Mouse (Mus musculus) myocyte (in vitro differentiated cells): Measurements from ENCODE around the gene Crybg1. TPM values are rescaled to one million over a fixed set of nuclear protein-coding genes. Genes with fewer than 3 reads are reported as not detected.
A peak's percentile ranks its signal among the peaks of the same experiment; 100 is the strongest.
"Not testable (repeated sequence)": the region's sequence is repeated elsewhere in the genome, so short reads cannot be mapped to it uniquely, and the experiment has no call there.

ENCODE experiments used
- H3K27me3 ChIP-seq: one replicate; pipeline ENCODE4 v1.6.1; 2011; ENCODE audit not compliant: control insufficient read depth, insufficient read depth, insufficient read length
- H3K36me3 ChIP-seq: one replicate; pipeline ENCODE4 v1.6.1; 2011; ENCODE audit not compliant: control insufficient read depth, insufficient read depth
- H3K4me2 ChIP-seq: one replicate; pipeline ENCODE4 v1.6.1; 2011; ENCODE audit warnings: low read depth, control low read depth
- H3K4me3 ChIP-seq: one replicate; pipeline ENCODE4 v1.5.1; 2011; ENCODE audit warnings: mild to moderate bottlenecking, control low read depth, moderate library complexity
- H3K79me2 ChIP-seq: one replicate; pipeline ENCODE4 v1.6.1; 2011; ENCODE audit not compliant: control insufficient read depth, insufficient read depth
- H3ac ChIP-seq: one replicate; pipeline ENCODE4 v1.6.1; 2011; ENCODE audit not compliant: control insufficient read depth, insufficient read length
- CEBPB ChIP-seq: IDR thresholded peaks from 2 replicates; pipeline ENCODE4 v1.6.1; 2011; ENCODE audit warnings: mild to moderate bottlenecking, moderate library complexity; ENCODE audit not compliant: poor library complexity, insufficient read depth, severe bottlenecking
- E2F4 ChIP-seq: IDR thresholded peaks from one replicate; pipeline ENCODE4 v1.6.1; 2011; ENCODE audit warnings: mild to moderate bottlenecking, control low read depth, moderate library complexity; ENCODE audit not compliant: insufficient read depth
- MAX ChIP-seq: IDR thresholded peaks from one replicate; pipeline ENCODE4 v1.6.1; 2011; ENCODE audit warnings: low read depth, mild to moderate bottlenecking, control low read depth
- MYOD1 ChIP-seq, 3 experiments: IDR thresholded peaks; one replicate each; pipeline ENCODE4 v1.6.1; 2011; ENCODE audit warnings: control low read depth in 2 of 3, low read depth in 2 of 3, mild to moderate bottlenecking in 2 of 3, moderate library complexity in 1 of 3; ENCODE audit not compliant: insufficient read length in 2 of 3, control insufficient read depth in 1 of 3
- MYOG ChIP-seq, 3 experiments: IDR thresholded peaks; one replicate each; pipeline ENCODE4 v1.6.1; 2011; ENCODE audit warnings: control low read depth in 2 of 3, low read depth in 2 of 3, mild to moderate bottlenecking in 2 of 3; ENCODE audit not compliant: insufficient read length in 2 of 3, control insufficient read depth in 1 of 3, insufficient read depth in 1 of 3
- POLR2A ChIP-seq: IDR thresholded peaks from one replicate; pipeline ENCODE4 v1.6.1; 2011; ENCODE audit warnings: low read depth, mild to moderate bottlenecking, control low read depth, moderate library complexity; ENCODE audit not compliant: insufficient read length
- POLR2AphosphoS2 ChIP-seq: IDR thresholded peaks from one replicate; pipeline ENCODE4 v1.6.1; 2011; ENCODE audit warnings: low read depth, control low read depth; ENCODE audit not compliant: insufficient read length
- REST ChIP-seq: IDR thresholded peaks from one replicate; pipeline ENCODE4 v1.6.1; 2011; ENCODE audit warnings: mild to moderate bottlenecking, control low read depth, moderate library complexity; ENCODE audit not compliant: insufficient read depth, insufficient read length
- SRF ChIP-seq: IDR thresholded peaks from one replicate; pipeline ENCODE4 v1.6.1; 2011; ENCODE audit warnings: low read depth; ENCODE audit not compliant: control insufficient read depth, insufficient read length
- TCF12 ChIP-seq: IDR thresholded peaks from one replicate; pipeline ENCODE4 v1.6.1; 2011; ENCODE audit warnings: mild to moderate bottlenecking, control low read depth; ENCODE audit not compliant: poor library complexity, insufficient read depth, severe bottlenecking
- TCF3 ChIP-seq: IDR thresholded peaks from one replicate; pipeline ENCODE4 v1.6.1; 2011; ENCODE audit warnings: low read depth, control low read depth; ENCODE audit not compliant: insufficient read length
- USF1 ChIP-seq: IDR thresholded peaks from one replicate; pipeline ENCODE4 v1.6.1; 2011; ENCODE audit warnings: low read depth, mild to moderate bottlenecking, control low read depth, moderate library complexity
- polyA plus RNA-seq: library from polyadenylated mRNA; unstranded; fragments of >200 nt; fragmentation: generic; extraction: Trizol; gene quantifications from one replicate; pipeline ENCODE4 v1.2.1, GENCODE M21; 2012; ENCODE audit warnings: missing spikeins

Crybg1 gene
- polyA plus RNA-seq, 1 experiment: 3.7 TPM

GRCm38 (mm10) chr10:43943736-43944135, 204.9 kb downstream of the Crybg1 start:
- Histone ChIP-seq H3K79me2 (no peaks in the 10 kb centered on the region), H3K27me3 (no peaks in the 10 kb centered on the region), H3K4me3 (no peak overlapping the region), H3K4me2 (peak overlapping the region; percentile 0), H3ac (no peak overlapping the region), H3K36me3 (peaks cover 9% of the 10 kb centered on the region)
- TF ChIP-seq MYOG (IDR thresholded peaks at IDR 0.05; ENCODE audit: control insufficient read depth in 1 of 3, insufficient read depth in 1 of 3, insufficient read length in 2 of 3, low read depth in 2 of 3): no peak
- TF ChIP-seq E2F4: no peak
- TF ChIP-seq TCF12: no peak
- no peak for TF ChIP-seq POLR2AphosphoS2
- TF ChIP-seq USF1: no peak
- no peak for TF ChIP-seq POLR2A
- no peak for TF ChIP-seq SRF
- TF ChIP-seq MAX: no peak
- TF ChIP-seq CEBPB: no peak
- no peak for TF ChIP-seq MYOD1 (IDR thresholded peaks at IDR 0.05; ENCODE audit: control insufficient read depth in 1 of 3, insufficient read length in 2 of 3, low read depth in 2 of 3)
- TF ChIP-seq REST: no peak
- no peak for TF ChIP-seq TCF3

- TF ChIP-seq SRF: no peak
- no peak for TF ChIP-seq TCF3
- no peak for TF ChIP-seq TCF12
- TF ChIP-seq E2F4: no peak
- TF ChIP-seq CEBPB: no peak
- no peak for TF ChIP-seq POLR2A
- TF ChIP-seq MAX: no peak
- TF ChIP-seq POLR2AphosphoS2: no peak
- no peak for TF ChIP-seq REST
- no peak for TF ChIP-seq USF1
- no peak for TF ChIP-seq MYOD1 (IDR thresholded peaks at IDR 0.05; ENCODE audit: control insufficient read depth in 1 of 3, insufficient read length in 2 of 3, low read depth in 2 of 3)
- no peak for TF ChIP-seq MYOG (IDR thresholded peaks at IDR 0.05; ENCODE audit: control insufficient read depth in 1 of 3, insufficient read depth in 1 of 3, insufficient read length in 2 of 3, low read depth in 2 of 3)
- no peaks in the 10 kb centered on the region for H3K79me2 ChIP-seq
- H3ac ChIP-seq: no peak overlapping the region
- H3K4me2 ChIP-seq: no peak overlapping the region
- H3K36me3 ChIP-seq: peaks cover 8% of the 10 kb centered on the region
- H3K4me3 ChIP-seq: no peak overlapping the region
- H3K27me3 ChIP-seq: no peaks in the 10 kb centered on the region
Observed at GRCm38 (mm10) chr10:43939136-43939662, 209.5 kb downstream of the Crybg1 start.

- no peak overlapping the region for H3K4me2 ChIP-seq
- H3K36me3 ChIP-seq: peaks cover 20% of the 10 kb centered on the region
- H3K4me3 ChIP-seq: no peak overlapping the region
- TF ChIP-seq CEBPB (no peak), POLR2AphosphoS2 (no peak), SRF (no peak), REST (no peak), MYOG (IDR thresholded peaks at IDR 0.05; ENCODE audit: control insufficient read depth in 1 of 3, insufficient read depth in 1 of 3, insufficient read length in 2 of 3, low read depth in 2 of 3) (no peak), USF1 (no peak), POLR2A (no peak), TCF12 (no peak), TCF3 (no peak), E2F4 (no peak), MAX (no peak), MYOD1 (IDR thresholded peaks at IDR 0.05; ENCODE audit: control insufficient read depth in 1 of 3, insufficient read length in 2 of 3, low read depth in 2 of 3) (no peak)
- H3K79me2 ChIP-seq: no peaks in the 10 kb centered on the region
- no peaks in the 10 kb centered on the region for H3K27me3 ChIP-seq
- no peak overlapping the region for H3ac ChIP-seq
Observed at GRCm38 (mm10) chr10:43928596-43928995, 220.1 kb downstream of the Crybg1 start.

- no peak for TF ChIP-seq TCF3
- TF ChIP-seq E2F4: no peak
- TF ChIP-seq MYOG (IDR thresholded peaks at IDR 0.05; ENCODE audit: control insufficient read depth in 1 of 3, insufficient read depth in 1 of 3, insufficient read length in 2 of 3, low read depth in 2 of 3): no peak
- TF ChIP-seq TCF12: no peak
- TF ChIP-seq SRF: no peak
- no peak for TF ChIP-seq REST
- no peak for TF ChIP-seq POLR2A
- TF ChIP-seq CEBPB: no peak
- no peak for TF ChIP-seq MYOD1 (IDR thresholded peaks at IDR 0.05; ENCODE audit: control insufficient read depth in 1 of 3, insufficient read length in 2 of 3, low read depth in 2 of 3)
- TF ChIP-seq USF1: no peak
- TF ChIP-seq MAX: no peak
- no peak for TF ChIP-seq POLR2AphosphoS2
- Histone ChIP-seq H3K79me2 (no peaks in the 10 kb centered on the region), H3K36me3 (peaks cover 15% of the 10 kb centered on the region), H3K4me3 (no peak overlapping the region), H3K27me3 (no peaks in the 10 kb centered on the region), H3ac (no peak overlapping the region), H3K4me2 (no peak overlapping the region)
Observed at GRCm38 (mm10) chr10:43927736-43928135, 220.9 kb downstream of the Crybg1 start.

- not testable (repeated sequence) for H3K4me2 ChIP-seq, H3K4me3 ChIP-seq, H3ac ChIP-seq, H3K79me2 ChIP-seq, H3K27me3 ChIP-seq
- peaks cover 17% of the 10 kb centered on the region for H3K36me3 ChIP-seq
Observed at GRCm38 (mm10) chr10:43925776-43926175, 222.9 kb downstream of the Crybg1 start.
